Mouse (Mus musculus) mesoderm, embryonic 11.5 days (tissue): ENCODE measurements around the gene Rep15.
A peak's percentile ranks its signal among the peaks of the same experiment; 100 is the strongest.

Experiments
- DNase-seq: peaks from one replicate; pipeline ENCODE4 v3.0.0-alpha.2; 2012; ENCODE audit warnings: low read depth, low spot score

Rep15 gene

GRCm38 (mm10) chr6:147032303-147032925 is at the start of gene Rep15:
Rep15 (plus strand) TSS chr6:147032584.
- DNase-seq: peak; percentile 10

GRCm38 (mm10) chr6:146984569-146984968 is 47.8 kb upstream of the Rep15 start:
- DNase-seq: no peak

GRCm38 (mm10) chr6:146994236-146994635 is 38.1 kb upstream of the Rep15 start:
- DNase-seq: peak; percentile 54

- no peak for DNase-seq
Observed at GRCm38 (mm10) chr6:146995391-146995790, 37.0 kb upstream of the Rep15 start.

GRCm38 (mm10) chr6:146995878-146996277 is 36.5 kb upstream of the Rep15 start:
- DNase-seq: no peak

GRCm38 (mm10) chr6:146997006-146997405 is 35.4 kb upstream of the Rep15 start:
- no peak for DNase-seq

GRCm38 (mm10) chr6:146998710-146999109 is 33.7 kb upstream of the Rep15 start:
- DNase-seq: no peak

GRCm38 (mm10) chr6:146999302-146999701 is 33.1 kb upstream of the Rep15 start:
- no peak for DNase-seq

- DNase-seq: no peak
Observed at GRCm38 (mm10) chr6:146999755-147000154, 32.6 kb upstream of the Rep15 start.

GRCm38 (mm10) chr6:147008148-147008547 is 24.2 kb upstream of the Rep15 start:
- peak; percentile 56 for DNase-seq

GRCm38 (mm10) chr6:147010358-147010757 is 22.0 kb upstream of the Rep15 start:
- DNase-seq: no peak

- DNase-seq: no peak
Observed at GRCm38 (mm10) chr6:147010811-147011520, 21.4 kb upstream of the Rep15 start.

- DNase-seq: no peak
Observed at GRCm38 (mm10) chr6:147011555-147011954, 20.8 kb upstream of the Rep15 start.

GRCm38 (mm10) chr6:147011977-147012376 is 20.4 kb upstream of the Rep15 start:
- no peak for DNase-seq

- no peak for DNase-seq
Observed at GRCm38 (mm10) chr6:147013546-147013945, 18.8 kb upstream of the Rep15 start.

- DNase-seq: no peak
Observed at GRCm38 (mm10) chr6:147017906-147018305, 14.5 kb upstream of the Rep15 start.

GRCm38 (mm10) chr6:147018364-147018763 is 14.0 kb upstream of the Rep15 start:
- no peak for DNase-seq

GRCm38 (mm10) chr6:147021181-147021580 is 11.2 kb upstream of the Rep15 start:
- DNase-seq: no peak

GRCm38 (mm10) chr6:147022375-147023132 is 9.8 kb upstream of the Rep15 start:
- no peak for DNase-seq

- DNase-seq: no peak
Observed at GRCm38 (mm10) chr6:147023133-147023395, 9.3 kb upstream of the Rep15 start.

- DNase-seq: no peak
Observed at GRCm38 (mm10) chr6:147023568-147023967, 8.8 kb upstream of the Rep15 start.

- DNase-seq: no peak
Observed at GRCm38 (mm10) chr6:147024761-147025160, 7.6 kb upstream of the Rep15 start.

- DNase-seq: no peak
Observed at GRCm38 (mm10) chr6:147028396-147028795, 4.0 kb upstream of the Rep15 start.
